8 mouse cellular contexts compared by ENCODE assay signal in the genomic region with DNA sequence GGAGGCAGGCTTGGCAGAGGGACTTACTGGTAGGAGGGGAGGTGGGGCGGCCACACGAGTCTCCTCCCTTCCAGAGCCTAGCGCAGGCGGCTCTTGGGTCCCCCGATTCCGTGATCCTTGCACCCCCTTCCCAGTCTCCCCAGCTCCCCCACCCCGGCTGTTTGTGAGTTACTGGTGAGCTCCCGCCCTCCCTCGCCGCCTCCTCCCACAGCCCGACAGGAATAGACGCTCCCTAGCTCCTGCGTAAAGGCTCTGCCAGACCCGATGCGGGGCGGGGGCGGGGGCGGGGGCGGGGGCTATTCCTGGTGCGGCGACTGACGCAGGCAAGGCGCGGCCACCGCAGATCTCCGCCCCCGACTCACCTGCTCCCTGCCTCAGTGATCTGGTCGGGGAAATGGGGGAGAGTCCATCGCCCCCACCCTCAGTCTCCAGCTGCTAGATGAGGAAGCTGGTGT.
DNase-seq lines count a peak whose midpoint lies in the region; ATAC-seq and TF ChIP-seq lines count a peak whose summit lies in the region.

No protein-coding gene starts in this region.

- peak overlapping the region; percentile 41 for H3K4me2 ChIP-seq in lung, embryonic 15.5 days
- peak overlapping the region; percentile 43 for H3K4me2 ChIP-seq in forebrain, postnatal 0 days (ENCODE audit: low read depth)
- peak overlapping the region; percentile 41 for H3K4me2 ChIP-seq in neural tube, embryonic 13.5 days

- no peak for TF ChIP-seq CTCF in forebrain, postnatal 0 days (IDR thresholded peaks at IDR 0.05; ENCODE audit: low read depth)

- H3K27ac ChIP-seq in lung, embryonic 15.5 days, result no peak overlapping the region
- H3K27ac ChIP-seq in forebrain, postnatal 0 days (ENCODE audit: low read depth, low read length), result no peak overlapping the region
- H3K27ac ChIP-seq in neural tube, embryonic 13.5 days (replicated peaks), result no peak overlapping the region

- no peaks in the 10 kb centered on the region for H3K36me3 ChIP-seq in lung, embryonic 15.5 days
- no peaks in the 10 kb centered on the region for H3K36me3 ChIP-seq in forebrain, postnatal 0 days (ENCODE audit: insufficient read depth)
- H3K36me3 ChIP-seq in neural tube, embryonic 13.5 days, result no peaks in the 10 kb centered on the region

- no peak overlapping the region for H3K4me3 ChIP-seq in lung, embryonic 15.5 days
- H3K4me3 ChIP-seq in forebrain, postnatal 0 days (ENCODE audit: low read depth, low read length), result 0 out of 2 replicates have a peak overlapping the region, but pooled peaks have one; percentile 16
- peak overlapping the region; percentile 5; the same call in 1 of the 2 replicates for H3K4me3 ChIP-seq in neural tube, embryonic 13.5 days

- peaks cover 25% of the 10 kb centered on the region for H3K4me1 ChIP-seq in lung, embryonic 15.5 days
- peaks cover 8% of the 10 kb centered on the region; the same call in 1 of the 2 replicates for H3K4me1 ChIP-seq in forebrain, postnatal 0 days (ENCODE audit: insufficient read depth)
- H3K4me1 ChIP-seq in neural tube, embryonic 13.5 days (replicated peaks), result peaks cover 67% of the 10 kb centered on the region

- peaks cover 69% of the 10 kb centered on the region for H3K27me3 ChIP-seq in lung, embryonic 15.5 days
- peaks cover 6% of the 10 kb centered on the region; the same call in 1 of the 2 replicates for H3K27me3 ChIP-seq in forebrain, postnatal 0 days (ENCODE audit: insufficient read depth, low read length)
- H3K27me3 ChIP-seq in neural tube, embryonic 13.5 days, result peaks cover 31% of the 10 kb centered on the region

- DNase-seq in lung, postnatal 4 days, result no peak
- no peak for DNase-seq in forebrain, postnatal 0 days
- DNase-seq in layer of hippocampus, postnatal 14 days (ENCODE audit: low spot score in 2 of 2), result peak; percentile 56 to 58
- DNase-seq in testis, postnatal 10 days (ENCODE audit: low spot score), result no peak
- DNase-seq in cerebellum, postnatal 4 days (ENCODE audit: low spot score in 2 of 2), result no peak

- ATAC-seq in lung, embryonic 15.5 days (ENCODE audit: borderline replicate concordance, extremely low read depth, low FRiP score, low TSS enrichment), result no peak
- ATAC-seq in forebrain, postnatal 0 days, result no peak
- ATAC-seq in neural tube, embryonic 13.5 days (ENCODE audit: low read depth), result no peak
- no peak for ATAC-seq in megakaryocyte-erythroid progenitor cell, adult 5-6 weeks (replicated peaks; ENCODE audit: low FRiP score, low TSS enrichment, poor library complexity, severe bottlenecking)

- no peak overlapping the region for H3K9ac ChIP-seq in lung, embryonic 15.5 days
- H3K9ac ChIP-seq in forebrain, postnatal 0 days, result peak overlapping the region; percentile 4; the same call in 1 of the 2 replicates
- H3K9ac ChIP-seq in neural tube, embryonic 13.5 days, result no peak overlapping the region

- WGBS in lung, embryonic 15.5 days, result 3% methylated on average over 27 of the region's 29 CpGs
- WGBS in forebrain, postnatal 0 days, result 4% methylated on average over 29 of the region's 29 CpGs
- WGBS in neural tube, embryonic 13.5 days, result 3% methylated on average over 29 of the region's 29 CpGs

- no peaks in the 10 kb centered on the region for H3K9me3 ChIP-seq in lung, embryonic 15.5 days
- no peaks in the 10 kb centered on the region for H3K9me3 ChIP-seq in forebrain, postnatal 0 days (ENCODE audit: low read length)
- no peaks in the 10 kb centered on the region for H3K9me3 ChIP-seq in neural tube, embryonic 13.5 days

Comparison
In these comparisons a context has a peak if more than half of its experiments do, and no peak if none do; other contexts are left out.
1. DNase-seq: peak in layer of hippocampus, postnatal 14 days (2 of 2); none in lung, postnatal 4 days (0 of 2), forebrain, postnatal 0 days (single experiment), testis, postnatal 10 days (single experiment) and cerebellum, postnatal 4 days (0 of 2).
2. Peak in every context shown above with its lines, with median percentiles within 50 percentile points of each other: H3K4me2 ChIP-seq.